Mouse (Mus musculus): ENCODE measurements around the gene Pts.
A peak's percentile ranks its signal among the peaks of the same experiment; 100 is the strongest.

Pts gene

GRCm38 (mm10) chr9:50528293-50528892, at the start of gene Pts:
TSS of gene Pts (minus strand) at chr9:50528724.
- peak; percentile 98 to 99 for DNase-seq

DNA sequence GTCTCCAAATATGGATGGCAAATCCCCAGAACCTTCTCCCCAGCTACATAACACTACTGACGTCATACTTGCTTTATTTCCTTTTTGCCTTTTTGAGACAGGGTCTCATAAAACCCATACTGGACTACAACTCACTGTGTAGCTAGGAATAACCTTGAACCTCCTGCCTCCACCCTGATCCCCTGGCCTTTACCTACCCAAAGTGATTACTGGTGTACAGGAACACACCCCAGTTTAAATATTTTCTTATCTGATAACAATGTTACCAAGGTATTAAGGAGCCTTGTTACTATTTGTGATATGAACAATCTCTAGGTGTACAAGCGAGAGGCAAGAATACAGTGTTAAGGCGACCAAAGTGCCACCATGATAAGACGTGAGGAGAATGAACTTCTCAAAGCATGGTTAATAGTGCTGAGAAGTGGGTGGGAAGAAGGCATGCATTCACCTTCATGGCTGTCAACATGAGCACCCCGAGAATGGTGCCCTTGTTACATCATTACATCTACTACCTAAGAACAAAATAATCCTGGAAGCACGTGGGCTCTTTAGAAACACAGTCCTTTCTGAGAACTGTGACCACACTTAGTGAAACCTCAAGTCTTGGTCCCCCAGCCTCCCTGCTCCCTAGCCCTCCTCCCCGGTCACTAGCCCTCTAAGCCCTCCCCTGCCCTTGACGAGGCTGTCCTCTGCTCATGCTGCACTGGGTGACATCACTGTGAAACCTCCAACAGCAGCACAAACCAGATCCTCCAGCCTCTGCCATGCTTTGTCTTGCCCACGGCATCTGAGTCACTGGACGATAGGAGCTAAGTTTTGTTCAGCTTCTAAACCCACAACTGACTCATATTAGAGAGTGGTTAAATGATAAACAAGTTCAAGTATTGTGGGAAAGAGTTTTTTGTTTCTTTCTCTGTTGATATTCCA, 41.3 kb upstream of the Pts start:
- DNase-seq, result no peak

GRCm38 (mm10) chr9:50567881-50568280, 39.4 kb upstream of the Pts start:
- DNase-seq, result no peak

DNA sequence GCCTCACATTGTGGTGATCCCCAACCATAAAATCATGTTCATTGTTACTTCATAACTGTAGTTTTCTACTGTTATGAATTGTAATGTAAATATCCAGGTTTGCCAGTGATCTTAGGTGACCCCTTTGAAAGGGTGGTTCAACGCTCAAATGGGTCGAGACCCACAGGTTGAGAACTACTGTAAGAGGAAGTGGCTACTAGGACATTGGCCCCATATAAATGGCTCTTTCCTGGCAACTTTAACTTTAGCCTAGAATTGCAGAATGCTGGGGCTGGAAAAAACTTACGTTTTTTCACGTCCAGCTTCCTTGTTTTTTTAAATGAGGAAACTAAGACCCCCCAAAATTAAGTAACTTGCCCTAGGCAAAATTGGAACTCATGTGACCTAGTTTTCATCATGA, 38.8 kb upstream of the Pts start:
- DNase-seq, result no peak

DNA sequence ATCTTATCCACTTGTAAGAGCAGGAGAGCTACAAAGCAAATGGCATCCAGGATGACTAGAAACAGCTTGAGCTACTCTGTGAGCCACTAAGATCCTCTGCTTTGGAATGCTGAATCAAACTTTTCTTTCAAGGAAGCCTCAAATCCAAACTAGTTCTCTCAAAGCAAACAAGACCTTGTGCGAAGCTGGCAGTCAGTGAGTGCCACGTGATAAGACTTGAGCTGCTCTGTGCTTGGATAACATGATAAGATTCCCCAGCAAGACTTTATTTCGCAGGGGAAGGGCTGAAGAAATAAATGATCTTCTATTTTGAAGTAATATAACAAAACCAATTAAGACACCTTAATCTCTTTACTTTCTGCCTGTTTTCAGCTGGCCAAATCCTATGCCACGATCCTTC, 37.4 kb upstream of the Pts start:
- DNase-seq, result no peak

DNA sequence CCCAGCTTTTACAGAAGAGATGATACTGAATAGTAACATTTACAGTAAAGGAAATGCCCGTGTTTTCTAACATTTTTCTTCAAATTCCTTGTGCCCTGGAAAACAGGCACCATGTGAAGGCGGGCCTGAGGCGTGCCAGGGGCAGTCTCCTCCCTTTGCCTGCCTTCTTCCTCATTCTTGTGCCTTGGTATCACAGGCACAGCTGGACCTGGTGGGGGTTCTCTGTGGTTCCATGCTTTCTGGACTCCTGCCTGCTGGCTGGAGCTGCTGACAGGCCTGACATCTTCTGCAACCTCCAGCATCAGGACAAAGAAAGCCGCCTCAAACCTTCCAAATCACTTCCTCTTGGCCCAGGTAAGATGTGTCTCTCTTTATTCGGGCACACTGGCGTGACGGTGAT, 36.6 kb upstream of the Pts start:
- peak; percentile 44 to 61 for DNase-seq

- DNase-seq, result no peak
Observed at GRCm38 (mm10) chr9:50561918-50562360, 33.4 kb upstream of the Pts start.

DNA sequence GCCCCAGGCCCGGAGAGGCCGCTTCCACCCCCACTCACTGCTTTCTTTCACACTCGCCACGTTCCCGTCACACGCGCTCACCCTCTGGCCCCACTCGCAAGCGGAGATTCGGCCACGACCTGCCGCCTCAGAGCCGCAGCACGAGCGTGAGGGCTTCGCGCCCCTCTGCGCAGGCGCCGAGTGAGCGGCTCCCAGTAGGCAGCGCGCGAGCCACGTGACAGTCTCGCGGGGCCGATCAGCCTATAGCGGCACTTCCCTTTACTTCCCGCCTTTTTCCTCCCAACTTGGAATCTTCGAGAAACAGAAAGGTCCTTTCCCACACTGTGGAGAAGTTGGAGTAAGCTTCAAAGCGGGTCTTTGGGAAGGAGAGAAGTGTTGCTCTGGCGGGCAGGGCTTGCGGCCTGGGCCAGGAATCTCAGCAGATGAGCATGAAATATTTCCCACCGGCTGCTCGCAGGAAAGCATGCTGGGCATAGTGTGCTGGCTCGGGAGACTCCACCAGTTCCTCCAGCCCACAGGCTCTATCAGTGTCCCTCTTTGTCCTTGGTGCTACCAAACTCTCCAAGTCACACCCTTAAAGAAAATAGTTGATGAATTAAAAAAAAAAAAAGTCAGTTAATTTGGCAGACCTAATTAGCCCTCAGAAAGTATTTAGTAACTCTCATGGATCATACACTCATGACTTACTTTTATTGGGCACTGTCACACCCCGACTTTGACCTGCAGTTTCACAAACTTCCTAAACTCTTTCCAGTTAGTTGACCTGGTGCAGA, 32.8 kb upstream of the Pts start, which contains the start of gene Tex12:
Gene Tex12, minus strand, starts transcription at position 181 of the 773 bp plus-strand sequence.
- DNase-seq, result no peak

DNA sequence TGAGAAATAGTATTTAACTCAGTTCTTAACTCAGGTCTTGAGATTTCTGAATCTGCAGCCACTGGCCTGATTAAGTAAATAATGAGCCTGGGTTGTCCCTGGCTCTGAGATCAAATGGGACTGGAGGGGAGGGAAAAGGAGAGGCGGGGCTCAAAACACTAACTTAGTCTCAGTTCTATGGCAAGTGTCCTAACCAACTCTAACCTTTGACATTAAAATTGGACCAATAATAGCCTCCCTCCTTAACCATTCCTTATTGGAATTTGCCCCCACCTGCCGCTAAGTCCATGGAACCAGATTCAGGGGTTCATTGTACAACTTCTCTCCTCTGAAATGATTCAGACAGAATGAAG, 26.5 kb upstream of the Pts start, which contains the start of gene Bco2:
Gene Bco2, minus strand, starts transcription at position 88 of the 353 bp plus-strand sequence.
- no peak for DNase-seq

DNA sequence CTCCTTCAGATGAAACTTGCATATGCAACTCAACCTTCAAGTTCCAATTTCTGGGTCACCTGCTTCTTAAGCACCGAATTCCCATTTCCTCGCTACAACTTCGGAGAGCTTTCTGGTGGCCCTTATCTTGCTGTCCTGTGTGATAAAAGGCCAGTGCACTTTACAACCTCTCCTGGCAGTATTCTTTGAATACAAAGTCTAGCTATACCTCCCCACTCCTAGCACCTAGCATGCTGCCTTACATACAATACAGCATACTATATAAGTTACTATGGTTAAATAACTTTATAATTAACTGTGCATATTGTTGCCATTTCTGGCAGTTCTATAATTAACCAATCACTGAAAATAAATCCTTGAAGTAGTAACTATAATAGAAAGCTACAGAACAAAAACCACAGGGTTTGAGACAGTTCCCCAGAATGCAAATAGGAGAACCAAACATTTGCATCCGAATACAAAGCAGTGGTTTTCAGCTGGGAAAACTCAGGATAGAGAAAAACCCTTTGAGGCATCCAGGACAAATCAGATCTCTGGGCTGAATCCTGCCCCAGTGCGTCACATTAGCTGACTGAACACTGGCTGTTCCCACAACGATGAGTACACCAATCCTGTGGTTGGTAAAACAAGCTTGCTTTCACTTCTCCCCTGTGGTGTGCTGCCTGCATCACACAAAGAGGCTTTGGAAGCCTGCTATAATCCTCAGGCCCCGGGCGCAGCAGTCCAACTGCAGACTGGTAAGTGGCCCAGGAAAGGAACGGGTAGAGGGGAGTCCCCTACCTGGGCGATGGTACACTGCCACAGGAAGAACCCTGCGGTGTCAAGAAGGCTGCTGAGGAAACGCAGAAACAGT, 25.9 kb upstream of the Pts start, which contains the start of gene Il18:
Gene Il18, plus strand, starts transcription at position 587 of the 853 bp plus-strand sequence.
- DNase-seq, result peak; percentile 12 to 38

DNA sequence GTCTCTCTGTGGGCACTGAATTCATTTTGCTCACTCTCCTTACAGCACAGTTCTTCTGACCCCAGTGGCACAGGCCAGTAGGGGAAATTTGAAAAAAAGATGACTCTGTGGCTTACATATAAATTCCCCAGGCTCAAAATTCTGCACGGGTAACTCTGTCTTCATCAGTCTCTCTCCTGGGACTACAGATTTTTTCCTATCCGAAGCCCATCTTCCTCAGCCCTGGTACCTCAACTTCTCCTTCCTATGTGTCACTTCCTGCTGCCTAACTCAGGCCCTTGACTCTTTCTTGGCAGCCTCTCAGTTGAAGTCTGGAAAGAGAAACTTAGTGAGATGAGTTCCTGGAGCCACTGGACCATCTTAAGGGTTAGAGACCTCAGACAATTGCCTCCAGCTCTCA, 25.0 kb upstream of the Pts start:
- DNase-seq, result no peak

- no peak for DNase-seq
Observed at GRCm38 (mm10) chr9:50552206-50552605, 23.7 kb upstream of the Pts start.

- no peak for DNase-seq
Observed at GRCm38 (mm10) chr9:50548936-50549335, 20.4 kb upstream of the Pts start.

- DNase-seq, result no peak
Observed at GRCm38 (mm10) chr9:50547859-50548478, 19.4 kb upstream of the Pts start.

GRCm38 (mm10) chr9:50542401-50542800, 13.9 kb upstream of the Pts start:
- DNase-seq, result no peak

GRCm38 (mm10) chr9:50540170-50540569, 11.6 kb upstream of the Pts start:
- no peak for DNase-seq

GRCm38 (mm10) chr9:50537295-50537694, 8.8 kb upstream of the Pts start:
- no peak for DNase-seq

DNA sequence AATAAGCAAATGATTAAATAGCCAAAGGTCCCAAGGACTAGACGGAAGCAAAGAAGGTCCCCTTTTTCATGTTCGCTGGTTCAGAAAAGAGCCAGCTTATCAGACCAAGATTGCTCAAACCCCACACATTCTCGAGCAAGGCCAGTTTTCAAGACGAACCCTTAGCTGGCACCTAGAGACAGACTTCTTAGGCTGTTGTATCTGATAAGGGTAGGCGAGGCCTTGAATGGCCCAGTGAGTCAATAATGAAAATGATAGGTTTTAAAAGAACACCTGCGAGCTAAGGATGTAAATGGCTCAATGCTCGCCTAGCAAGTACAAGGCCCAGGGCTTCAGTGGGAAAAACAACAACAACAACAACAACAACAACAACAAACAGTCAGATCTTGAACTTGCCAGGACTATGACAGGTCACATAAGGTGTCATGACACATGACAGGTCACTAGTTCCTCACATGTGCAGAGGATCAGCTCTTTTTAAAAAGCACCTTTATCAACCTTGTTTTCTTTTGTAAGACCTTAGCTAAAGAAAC, 8.1 kb upstream of the Pts start:
- DNase-seq, result no peak

- peak in 1 of 2 experiments; percentile 12 for DNase-seq
Observed at GRCm38 (mm10) chr9:50535930-50536329, 7.4 kb upstream of the Pts start.

- DNase-seq, result no peak
Observed at GRCm38 (mm10) chr9:50533791-50534190, 5.3 kb upstream of the Pts start.

DNA sequence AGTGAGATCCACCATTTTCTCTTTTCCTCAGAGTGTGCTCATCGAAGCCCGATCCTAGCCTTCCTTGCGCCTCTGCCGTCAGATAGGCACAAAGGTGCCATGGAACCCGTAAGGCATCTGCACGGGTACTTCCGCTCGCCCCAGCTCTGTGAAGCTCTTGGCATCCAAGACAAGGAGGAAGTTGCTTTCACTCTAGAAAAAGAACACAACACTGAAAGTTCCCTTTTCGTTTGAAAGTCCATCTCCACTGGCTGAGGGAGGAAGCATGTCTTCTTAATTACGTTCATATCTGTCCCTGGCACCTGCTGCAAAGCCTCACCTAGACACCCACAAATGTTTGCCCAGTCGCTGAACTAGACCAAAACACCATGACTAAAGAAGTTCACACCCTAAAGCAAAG, 4.8 kb upstream of the Pts start:
- DNase-seq, result no peak
